7 mouse cellular contexts compared by ENCODE assay signal in the genomic region with DNA sequence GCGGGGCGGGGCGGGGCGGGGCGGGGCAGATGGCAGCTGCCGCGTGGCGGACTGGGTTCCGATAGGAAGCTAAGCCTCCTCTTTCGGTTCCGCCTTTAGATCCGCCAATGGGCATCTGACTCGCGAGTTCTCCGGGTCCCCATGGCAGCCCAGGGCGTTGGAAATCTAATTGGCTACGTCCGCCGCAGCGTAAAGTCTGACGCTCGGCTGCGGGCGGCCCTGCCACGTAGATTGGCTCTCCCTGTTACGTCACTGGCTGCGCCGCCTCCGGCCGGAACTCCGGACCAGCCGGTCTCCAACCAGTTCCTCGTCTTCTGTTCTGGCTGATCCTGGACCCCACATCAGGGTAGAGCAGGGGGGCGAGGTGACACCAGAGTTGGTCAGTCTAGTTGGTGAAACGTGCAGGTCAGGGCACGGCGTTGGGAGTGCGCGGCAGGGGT. TPM values are rescaled to one million over a fixed set of nuclear protein-coding genes. Genes with fewer than 3 reads are reported as not detected.
DNase-seq lines count a peak whose midpoint lies in the region; ATAC-seq lines count a peak whose summit lies in the region.

Gmppb (plus strand) TSS at position 227 of the 440 bp plus-strand sequence.

- H3K4me2 ChIP-seq in intestine, embryonic 15.5 days (replicated peaks): peak within 1 kb of the TSS; percentile 86

- under 1% methylated on average over 32 of the region's 39 CpGs for WGBS in intestine, embryonic 15.5 days
- under 1% methylated on average over 39 of the region's 39 CpGs for WGBS in midbrain, embryonic 10.5 days

- ATAC-seq in intestine, embryonic 15.5 days: peak; percentile 95

- DNase-seq in adrenal gland, adult 2 months: peak; percentile 98
- peak; percentile 91 for DNase-seq in embryo, embryonic 11.5 days (ENCODE audit: low read depth, low spot score)
- peak; percentile 90 to 92 for DNase-seq in gastrocnemius, postnatal 36 days
- DNase-seq in left cerebral cortex, postnatal 25 days (ENCODE audit: low spot score in 2 of 2): peak; percentile 96 to 99
- peak; percentile 96 for DNase-seq in midbrain, embryonic 10.5 days (ENCODE audit: low spot score)
- DNase-seq in right cerebral cortex, postnatal 4 days: peak; percentile 92

- H3K27ac ChIP-seq in intestine, embryonic 15.5 days: peak within 1 kb of the TSS; percentile 73
- H3K27ac ChIP-seq in midbrain, embryonic 10.5 days (replicated peaks): peak within 1 kb of the TSS; percentile 76

- H3K4me1 ChIP-seq in intestine, embryonic 15.5 days (replicated peaks): peaks cover 45% of the 10 kb centered on the region
- H3K4me1 ChIP-seq in midbrain, embryonic 10.5 days: peaks cover 34% of the 10 kb centered on the region

- H3K4me3 ChIP-seq in intestine, embryonic 15.5 days (replicated peaks): peak within 1 kb of the TSS; percentile 64
- H3K4me3 ChIP-seq in midbrain, embryonic 10.5 days: peak within 1 kb of the TSS; percentile 62

- H3K9ac ChIP-seq in intestine, embryonic 15.5 days: peak within 1 kb of the TSS; percentile 61

- H3K27me3 ChIP-seq in intestine, embryonic 15.5 days (replicated peaks): no peaks in the 10 kb centered on the region
- H3K27me3 ChIP-seq in midbrain, embryonic 10.5 days (ENCODE audit: low read depth, poor library complexity, severe bottlenecking): no peaks in the 10 kb centered on the region

- H3K9me3 ChIP-seq in intestine, embryonic 15.5 days: no peaks in the 10 kb centered on the region
- no peaks in the 10 kb centered on the region for H3K9me3 ChIP-seq in midbrain, embryonic 10.5 days (replicated peaks)

- peaks cover 34% of the 10 kb centered on the region for H3K36me3 ChIP-seq in intestine, embryonic 15.5 days
- peaks cover 63% of the 10 kb centered on the region for H3K36me3 ChIP-seq in midbrain, embryonic 10.5 days

- intact Hi-C loops in gastrocnemius, postnatal 36 days (cut with DNase I): loop anchor here (5.0 kb wide), 1 partner anchor 47 kb away; the partner anchor contains the start of gene Ip6k1
- intact Hi-C loops in left cerebral cortex, postnatal 25 days (cut with DNase I): loop anchor here (5.0 kb wide), 1 partner anchor 47 kb away; the partner anchor contains the start of gene Ip6k1

RNA-seq across cellular contexts. Expression of gene Gmppb, which starts in this region (rescaled TPM):
- 10 to 100 TPM; 17.8 to 32.4 TPM for total RNA-seq in adrenal gland, adult 2 months (2021)
- 8.6 and 10.7 TPM in 2 replicates for polyA plus RNA-seq in adrenal gland, adult 2 months (2012; rRNA removed)
- total RNA-seq in gastrocnemius, postnatal 36 days (2021): 1 to 10 TPM; 3.3 to 3.8 TPM
- polyA plus RNA-seq in intestine, embryonic 15.5 days (2015; fragmentation: Nextera tagmentation; extraction: Ambion mirVana): 61.8 and 79.2 TPM in 2 replicates
- 10 to 100 TPM; 16.7 to 17.5 TPM for total RNA-seq in left cerebral cortex, postnatal 25 days (2021)
- 26.0 and 26.2 TPM in 2 replicates for polyA plus RNA-seq in midbrain, embryonic 10.5 days (2016; fragmentation: Nextera tagmentation; extraction: Ambion mirVana)

Comparison
In these comparisons a context has a peak if more than half of its experiments do, and no peak if none do; other contexts are left out.
1. Peak in every context shown above with its lines: DNase-seq, ATAC-seq, H3K4me3 ChIP-seq and H3K27ac ChIP-seq.